Mouse (Mus musculus): Measurements from ENCODE around the gene Nat14. TPM values are rescaled to one million over a fixed set of nuclear protein-coding genes. Genes with fewer than 3 reads are reported as not detected.
A peak's percentile ranks its signal among the peaks of the same experiment; 100 is the strongest.

Gene Nat14
- polyA plus RNA-seq, 1 experiment from 2014 or later, result 14.3 TPM

- Histone ChIP-seq H3K9me3 (replicated peaks) (no peaks in the 10 kb centered on the region), H3K4me1 (peaks cover 69% of the 10 kb centered on the region), H3K9ac (peak overlapping the region; percentile 57), H3K4me3 (peak overlapping the region; percentile 35), H3K27ac (peak overlapping the region; percentile 98), H3K27me3 (no peaks in the 10 kb centered on the region), H3K36me3 (peaks cover 35% of the 10 kb centered on the region), H3K4me2 (replicated peaks) (peak overlapping the region; percentile 88)
- peak; percentile 85 for ATAC-seq (ENCODE audit: low FRiP score)
- 1% methylated on average over 14 of the region's 14 CpGs for WGBS
Observed at GRCm38 (mm10) chr7:4922508-4922907, 680 bp downstream of the Nat14 start.

- Histone ChIP-seq H3K36me3 (peaks cover 30% of the 10 kb centered on the region), H3K4me1 (peaks cover 73% of the 10 kb centered on the region)
- peak; percentile 56 for ATAC-seq (ENCODE audit: low FRiP score)
Observed at GRCm38 (mm10) chr7:4922931-4923565, 1.2 kb downstream of the Nat14 start.

GRCm38 (mm10) chr7:4923586-4924364 lies 1.9 kb downstream of the Nat14 start:
- Histone ChIP-seq H3K4me2 (replicated peaks) (peak overlapping the region; percentile 88), H3K4me3 (peak overlapping the region; percentile 35), H3K4me1 (peaks cover 77% of the 10 kb centered on the region), H3K9me3 (replicated peaks) (no peaks in the 10 kb centered on the region), H3K27ac (peak overlapping the region; percentile 98), H3K9ac (peak overlapping the region; percentile 58), H3K36me3 (peaks cover 23% of the 10 kb centered on the region), H3K27me3 (no peaks in the 10 kb centered on the region)
- ATAC-seq (ENCODE audit: low FRiP score), result peak; percentile 3
- WGBS, result 4% methylated on average over 37 of the region's 37 CpGs

More at GRCm38 (mm10) chr7:4922931-4923565, 1.2 kb downstream of the Nat14 start:
- Histone ChIP-seq H3K27ac (peak overlapping the region; percentile 98), H3K27me3 (no peaks in the 10 kb centered on the region), H3K4me3 (peak overlapping the region; percentile 35), H3K9me3 (replicated peaks) (no peaks in the 10 kb centered on the region), H3K4me2 (replicated peaks) (peak overlapping the region; percentile 88), H3K9ac (peak overlapping the region; percentile 58)
- WGBS, result 1% methylated on average over 14 of the region's 14 CpGs

GRCm38 (mm10) chr7:4924483-4924882 lies 2.7 kb downstream of the Nat14 start:
- H3K27ac ChIP-seq, result peak overlapping the region; percentile 98

DNA sequence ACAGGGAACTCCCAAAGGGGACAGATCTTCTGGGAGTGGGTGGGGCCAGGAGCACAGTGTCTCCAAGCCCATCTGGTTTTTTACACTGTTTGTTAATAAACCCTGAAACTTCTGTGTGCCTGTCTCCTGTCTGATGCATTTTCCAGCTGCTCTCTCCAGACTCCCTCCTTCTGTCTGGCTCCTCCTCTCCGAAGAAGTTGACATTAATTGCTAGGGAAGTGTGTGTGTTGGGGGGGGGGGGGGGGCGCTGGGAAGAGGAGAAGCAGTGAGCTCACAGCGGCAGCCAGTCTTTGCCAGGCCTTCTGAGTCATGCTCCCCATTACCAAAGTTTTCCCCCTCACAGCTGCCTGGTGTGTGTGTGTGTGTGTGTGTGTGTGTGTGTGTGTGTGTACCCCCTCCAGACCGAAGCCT lies 3.1 kb downstream of the Nat14 start:
- 0% methylated on average over 4 of the region's 4 CpGs for WGBS
- Histone ChIP-seq H3K27ac (peak overlapping the region; percentile 98), H3K36me3 (peaks cover 12% of the 10 kb centered on the region), H3K9me3 (replicated peaks) (no peaks in the 10 kb centered on the region), H3K4me1 (peaks cover 77% of the 10 kb centered on the region), H3K27me3 (no peaks in the 10 kb centered on the region), H3K4me3 (0 out of 2 replicates have a peak overlapping the region, but pooled peaks have one; percentile 7), H3K4me2 (replicated peaks) (peak overlapping the region; percentile 88), H3K9ac (no peak overlapping the region)
- no peak for ATAC-seq (ENCODE audit: low FRiP score)

More at GRCm38 (mm10) chr7:4924483-4924882, 2.7 kb downstream of the Nat14 start:
- Histone ChIP-seq H3K4me2 (replicated peaks) (peak overlapping the region; percentile 88), H3K4me1 (peaks cover 77% of the 10 kb centered on the region), H3K27me3 (no peaks in the 10 kb centered on the region), H3K36me3 (peaks cover 16% of the 10 kb centered on the region), H3K9ac (peak overlapping the region; percentile 58; the same call in 1 of the 2 replicates), H3K4me3 (peak overlapping the region; percentile 35; the same call in 1 of the 2 replicates), H3K9me3 (replicated peaks) (no peaks in the 10 kb centered on the region)
- no peak for ATAC-seq (ENCODE audit: low FRiP score)
- WGBS, result 4% methylated on average over 4 of the region's 4 CpGs

DNA sequence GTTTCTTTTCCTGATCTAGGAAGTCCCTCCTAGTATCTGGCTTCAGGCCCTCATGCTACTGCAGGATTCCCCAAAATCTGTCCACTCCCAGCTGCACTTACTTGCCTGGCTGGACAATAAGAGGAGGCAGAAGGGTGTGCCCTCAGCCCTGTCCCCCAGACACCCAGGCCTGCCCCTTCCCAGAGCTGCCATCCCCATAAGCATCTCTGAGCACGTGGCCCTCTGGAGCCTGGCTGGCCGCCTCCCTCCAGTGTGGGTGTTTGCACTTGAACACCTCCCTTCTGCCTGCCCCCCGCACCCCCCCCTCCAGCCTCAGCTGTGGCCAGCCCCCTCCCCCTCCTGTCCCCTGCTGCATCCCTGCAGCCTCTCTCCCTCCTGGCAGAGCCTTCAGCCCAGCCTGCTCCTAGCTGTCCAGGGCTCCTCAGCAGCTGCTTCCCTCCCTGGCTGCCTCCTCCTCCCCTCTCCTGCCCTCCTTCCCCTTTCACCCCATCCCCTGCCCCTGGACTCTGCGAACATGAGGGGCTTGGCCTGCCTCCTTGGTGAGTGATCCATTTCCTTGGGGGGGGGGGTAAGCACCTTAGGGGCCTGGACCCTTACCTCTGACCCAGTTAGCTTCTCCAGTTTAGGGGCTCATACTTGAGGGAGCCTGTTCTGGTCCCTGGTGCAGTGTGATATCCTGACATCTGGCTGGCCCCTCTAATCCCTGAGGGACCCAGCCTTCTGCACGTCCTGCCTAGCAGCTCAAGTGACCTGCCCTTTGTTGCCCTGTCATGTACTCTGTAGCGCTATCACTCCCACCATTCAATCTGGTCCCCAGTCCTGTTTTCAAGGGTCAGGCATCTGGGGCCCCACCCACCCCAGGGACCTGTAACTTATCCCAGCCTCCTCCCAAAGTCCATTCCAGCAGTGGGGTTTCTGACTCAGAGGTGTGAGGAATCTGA lies 3.9 kb downstream of the Nat14 start, which contains the start of gene Ssc5d:
Gene Ssc5d, plus strand, starts transcription at position 345 of the 941 bp plus-strand sequence.
- WGBS, result under 1% methylated on average over 5 of the region's 6 CpGs
- no peaks in the 10 kb centered on the region for H3K9me3 ChIP-seq (replicated peaks)
- peak within 1 kb of the TSS; percentile 43 for H3K9ac ChIP-seq
- no peaks in the 10 kb centered on the region for H3K27me3 ChIP-seq
- ATAC-seq (ENCODE audit: low FRiP score), result peak; percentile 19
- H3K36me3 ChIP-seq, result peaks cover 4% of the 10 kb centered on the region
- H3K4me3 ChIP-seq, result 0 out of 2 replicates have a peak within 1 kb of the TSS, but pooled peaks have one; percentile 7
- H3K4me2 ChIP-seq (replicated peaks), result peak within 1 kb of the TSS; percentile 88
- peaks cover 75% of the 10 kb centered on the region for H3K4me1 ChIP-seq
- H3K27ac ChIP-seq, result peak within 1 kb of the TSS; percentile 98

DNA sequence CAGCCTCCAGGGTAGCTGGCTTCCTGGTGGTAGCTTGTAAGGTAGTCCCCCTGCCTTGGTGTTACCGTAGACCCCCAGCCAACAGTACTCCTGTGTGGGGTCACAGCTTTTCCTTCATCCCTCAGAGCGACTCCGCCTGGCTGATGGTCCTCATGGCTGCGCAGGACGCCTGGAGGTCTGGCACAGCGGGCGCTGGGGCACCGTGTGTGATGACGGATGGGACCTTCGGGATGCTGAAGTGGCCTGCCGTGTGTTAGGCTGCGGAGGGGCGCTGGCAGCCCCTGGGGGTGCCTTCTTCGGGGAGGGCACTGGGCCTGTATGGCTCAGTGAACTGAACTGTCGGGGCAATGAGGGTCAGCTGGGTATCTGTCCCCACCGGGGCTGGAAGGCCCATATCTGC lies 5.0 kb downstream of the Nat14 start:
- no peak for ATAC-seq (ENCODE audit: low FRiP score)
- peaks cover 64% of the 10 kb centered on the region for H3K4me1 ChIP-seq
- no peaks in the 10 kb centered on the region for H3K9me3 ChIP-seq (replicated peaks)
- H3K4me3 ChIP-seq, result no peak overlapping the region
- no peaks in the 10 kb centered on the region for H3K36me3 ChIP-seq
- WGBS, result 65% methylated on average over 16 of the region's 16 CpGs
- 0 out of 2 replicates have a peak overlapping the region, but pooled peaks have one; percentile 18 for H3K9ac ChIP-seq
- H3K4me2 ChIP-seq (replicated peaks), result no peak overlapping the region
- peak overlapping the region; percentile 23; the same call in 1 of the 2 replicates for H3K27ac ChIP-seq
- no peaks in the 10 kb centered on the region for H3K27me3 ChIP-seq

DNA sequence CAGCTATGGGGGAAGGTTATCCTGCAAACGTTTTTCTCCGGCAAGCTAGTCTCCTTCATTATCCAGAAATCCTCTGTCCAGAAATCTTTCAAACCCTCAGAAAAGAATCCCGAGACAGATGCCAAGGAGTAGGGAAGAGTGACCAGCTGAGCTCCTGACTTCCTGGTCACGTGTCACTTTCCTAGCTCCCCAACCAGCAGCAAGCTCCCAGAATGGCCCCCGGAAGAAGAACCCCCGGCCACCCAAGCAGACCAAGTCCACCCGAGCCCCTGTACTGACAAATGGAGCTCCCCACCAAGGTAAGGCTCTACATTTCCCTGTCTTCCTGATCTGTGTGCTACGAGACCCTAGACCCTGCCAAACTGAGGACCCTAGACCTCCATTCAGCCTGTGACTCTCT lies 5.9 kb downstream of the Nat14 start:
- Histone ChIP-seq H3K9me3 (replicated peaks) (no peaks in the 10 kb centered on the region), H3K27ac (no peak overlapping the region), H3K4me3 (no peak overlapping the region), H3K36me3 (no peaks in the 10 kb centered on the region), H3K4me1 (peaks cover 55% of the 10 kb centered on the region), H3K4me2 (replicated peaks) (no peak overlapping the region), H3K27me3 (no peaks in the 10 kb centered on the region), H3K9ac (no peak overlapping the region)
- ATAC-seq (ENCODE audit: low FRiP score), result no peak
- 70% methylated on average over 8 of the region's 8 CpGs for WGBS

DNA sequence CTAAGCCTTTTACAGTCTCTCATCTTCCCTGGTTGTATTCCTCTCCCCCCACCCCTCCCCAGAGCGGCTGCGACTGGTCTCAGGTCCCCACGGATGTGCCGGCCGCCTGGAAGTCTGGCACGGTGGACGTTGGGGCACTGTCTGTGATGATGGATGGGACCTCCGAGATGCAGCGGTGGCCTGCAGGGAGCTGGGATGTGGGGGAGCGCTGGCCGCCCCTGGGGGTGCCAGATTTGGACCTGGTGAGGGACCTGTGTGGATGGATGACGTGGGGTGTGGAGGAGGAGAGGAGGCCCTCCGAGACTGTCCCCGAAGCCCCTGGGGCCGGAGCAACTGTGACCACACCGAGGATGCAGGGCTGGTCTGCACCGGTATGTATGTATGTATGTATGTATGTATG lies 6.5 kb downstream of the Nat14 start:
- Histone ChIP-seq H3K4me1 (peaks cover 51% of the 10 kb centered on the region), H3K27ac (no peak overlapping the region), H3K9me3 (replicated peaks) (no peaks in the 10 kb centered on the region), H3K9ac (no peak overlapping the region), H3K4me3 (no peak overlapping the region), H3K4me2 (replicated peaks) (no peak overlapping the region), H3K36me3 (no peaks in the 10 kb centered on the region), H3K27me3 (no peaks in the 10 kb centered on the region)
- no peak for ATAC-seq (ENCODE audit: low FRiP score)
- 66% methylated on average over 17 of the region's 17 CpGs for WGBS

GRCm38 (mm10) chr7:4933103-4933502 lies 11.3 kb downstream of the Nat14 start:
- Histone ChIP-seq H3K36me3 (no peaks in the 10 kb centered on the region), H3K4me2 (replicated peaks) (no peak overlapping the region), H3K27me3 (no peaks in the 10 kb centered on the region), H3K4me3 (no peak overlapping the region), H3K9ac (no peak overlapping the region), H3K4me1 (0 out of 2 replicates have a peak, but pooled peaks cover 5% of the 10 kb centered on the region), H3K27ac (no peak overlapping the region), H3K9me3 (replicated peaks) (0 out of 2 replicates have a peak, but pooled peaks cover 5% of the 10 kb centered on the region)
- ATAC-seq (ENCODE audit: low FRiP score), result no peak
- 62% methylated on average over 12 of the region's 12 CpGs for WGBS

DNA sequence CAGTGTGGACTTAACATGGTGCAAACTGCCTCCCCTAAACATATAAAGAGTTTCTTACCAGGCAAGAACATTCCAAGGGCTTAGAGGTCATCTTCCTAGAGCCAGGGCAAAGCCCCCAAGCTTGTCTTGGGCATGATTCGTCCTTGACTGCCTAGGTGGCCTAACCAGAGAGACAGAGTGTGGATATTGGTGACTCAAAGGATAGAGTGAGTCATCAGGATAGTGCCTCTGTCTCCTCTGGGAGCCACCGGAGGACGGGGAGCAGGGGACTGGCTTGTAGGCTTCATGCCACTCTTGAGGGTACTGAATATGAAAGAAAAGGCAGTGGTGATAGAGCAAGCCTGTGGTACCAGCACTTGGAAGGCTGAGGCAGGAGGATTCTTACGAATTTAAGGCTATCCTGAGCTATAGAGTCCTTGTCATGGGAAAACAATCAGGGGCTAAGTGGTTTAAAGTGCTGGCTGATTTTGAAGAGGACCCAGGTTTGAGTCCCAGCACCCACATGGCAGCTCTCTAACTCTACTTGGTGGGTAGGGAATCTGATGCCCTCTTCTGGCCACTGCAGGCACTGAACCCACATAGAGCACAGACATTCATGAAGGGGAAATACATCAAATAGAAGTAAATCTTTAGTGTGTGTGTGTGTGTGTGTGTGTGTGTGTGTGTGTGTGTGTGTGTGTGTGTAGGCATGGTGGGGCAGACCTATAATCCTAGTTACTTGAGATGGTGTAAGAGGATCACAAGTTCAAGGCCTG lies 12.5 kb downstream of the Nat14 start:
- H3K4me1 ChIP-seq, result 0 out of 2 replicates have a peak, but pooled peaks cover 2% of the 10 kb centered on the region
- no peak overlapping the region for H3K9ac ChIP-seq
- H3K27ac ChIP-seq, result no peak overlapping the region
- no peak overlapping the region for H3K4me2 ChIP-seq (replicated peaks)
- H3K4me3 ChIP-seq, result no peak overlapping the region
- WGBS, result 86% methylated on average over 4 of the region's 4 CpGs
- no peaks in the 10 kb centered on the region for H3K36me3 ChIP-seq
- no peak for ATAC-seq (ENCODE audit: low FRiP score)
- no peaks in the 10 kb centered on the region for H3K27me3 ChIP-seq
- 0 out of 2 replicates have a peak, but pooled peaks cover 5% of the 10 kb centered on the region for H3K9me3 ChIP-seq (replicated peaks)
